Mouse (Mus musculus): ENCODE measurements around the gene Arhgap27.
"Not testable (repeated sequence)": the region's sequence is repeated elsewhere in the genome, so short reads cannot be mapped to it uniquely, and the experiment has no call there.

Gene Arhgap27

DNA sequence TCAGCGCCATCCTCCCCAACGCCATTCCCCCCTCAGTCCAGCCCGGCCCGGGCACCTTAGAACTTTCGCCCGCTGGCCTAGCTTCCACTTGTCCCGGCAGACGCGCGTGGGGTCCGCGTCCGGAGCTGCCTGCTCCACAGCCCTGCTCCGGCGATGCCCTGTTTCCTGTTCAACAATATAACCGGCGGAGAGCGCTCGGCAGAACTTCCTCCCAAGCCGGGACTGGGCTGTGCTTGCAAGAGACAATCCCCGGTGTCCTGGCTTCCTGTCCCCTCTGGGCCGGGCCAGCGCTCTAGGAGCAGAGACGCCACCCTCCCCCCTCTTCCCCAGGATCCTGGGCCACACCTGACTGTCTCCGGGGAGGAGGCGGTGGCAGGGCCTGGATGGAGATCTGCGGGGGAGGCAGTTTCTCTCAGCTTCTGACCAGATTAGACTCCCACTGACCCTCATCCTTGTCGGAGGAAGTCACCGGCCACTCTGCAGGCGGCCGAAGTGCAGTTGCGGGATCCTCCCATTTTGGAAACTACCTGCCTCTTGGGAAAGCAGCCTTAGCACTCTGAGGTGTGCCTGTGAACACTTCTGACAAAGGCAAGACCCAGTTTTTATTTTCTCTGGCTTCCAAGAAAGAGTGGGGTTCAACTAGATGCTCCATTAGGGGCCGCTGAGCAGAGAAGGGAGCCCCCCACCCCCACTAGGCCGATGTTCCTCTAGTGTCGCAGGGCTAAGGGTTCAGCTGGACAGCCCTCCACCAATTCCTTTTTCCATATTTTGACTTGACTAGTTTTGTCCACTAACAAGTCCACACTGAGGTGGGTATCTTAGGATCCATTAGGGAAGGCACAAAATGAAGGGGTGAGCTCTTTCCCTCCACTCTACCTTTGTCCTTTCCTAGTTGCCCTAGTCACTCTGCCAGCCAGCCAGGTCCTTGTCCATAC, at the start of gene Arhgap27:
Arhgap27 (minus strand) TSS at position 479 of the 935 bp plus-strand sequence.
- DNase-seq (ENCODE audit: low spot score in 2 of 2): peak; percentile 30 to 52

DNA sequence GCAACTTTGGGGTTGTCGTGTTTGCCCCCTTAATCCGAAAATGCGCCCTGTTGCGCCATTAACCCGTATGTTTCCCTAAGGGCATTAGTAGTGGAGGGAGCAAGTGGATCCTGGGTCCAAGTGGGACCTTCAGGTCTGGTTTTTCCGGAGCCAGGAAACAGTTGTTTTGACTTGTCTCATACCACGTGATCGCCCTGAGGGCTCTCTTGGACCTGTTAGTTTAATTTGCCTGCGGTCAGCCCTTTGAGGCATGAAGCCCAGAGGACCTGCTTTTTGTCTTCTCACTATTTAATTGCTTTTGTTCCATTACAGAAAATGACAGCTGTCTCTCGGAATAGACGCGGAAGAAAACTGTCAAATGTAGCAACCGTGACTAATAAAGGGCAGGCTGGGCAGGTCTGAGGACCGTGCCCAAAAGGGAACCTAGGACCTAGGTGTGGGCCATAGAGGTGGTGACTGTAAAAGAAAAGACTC, 49.5 kb upstream of the Arhgap27 start:
- DNase-seq (ENCODE audit: low spot score in 2 of 2): peak; percentile 40 to 79

DNA sequence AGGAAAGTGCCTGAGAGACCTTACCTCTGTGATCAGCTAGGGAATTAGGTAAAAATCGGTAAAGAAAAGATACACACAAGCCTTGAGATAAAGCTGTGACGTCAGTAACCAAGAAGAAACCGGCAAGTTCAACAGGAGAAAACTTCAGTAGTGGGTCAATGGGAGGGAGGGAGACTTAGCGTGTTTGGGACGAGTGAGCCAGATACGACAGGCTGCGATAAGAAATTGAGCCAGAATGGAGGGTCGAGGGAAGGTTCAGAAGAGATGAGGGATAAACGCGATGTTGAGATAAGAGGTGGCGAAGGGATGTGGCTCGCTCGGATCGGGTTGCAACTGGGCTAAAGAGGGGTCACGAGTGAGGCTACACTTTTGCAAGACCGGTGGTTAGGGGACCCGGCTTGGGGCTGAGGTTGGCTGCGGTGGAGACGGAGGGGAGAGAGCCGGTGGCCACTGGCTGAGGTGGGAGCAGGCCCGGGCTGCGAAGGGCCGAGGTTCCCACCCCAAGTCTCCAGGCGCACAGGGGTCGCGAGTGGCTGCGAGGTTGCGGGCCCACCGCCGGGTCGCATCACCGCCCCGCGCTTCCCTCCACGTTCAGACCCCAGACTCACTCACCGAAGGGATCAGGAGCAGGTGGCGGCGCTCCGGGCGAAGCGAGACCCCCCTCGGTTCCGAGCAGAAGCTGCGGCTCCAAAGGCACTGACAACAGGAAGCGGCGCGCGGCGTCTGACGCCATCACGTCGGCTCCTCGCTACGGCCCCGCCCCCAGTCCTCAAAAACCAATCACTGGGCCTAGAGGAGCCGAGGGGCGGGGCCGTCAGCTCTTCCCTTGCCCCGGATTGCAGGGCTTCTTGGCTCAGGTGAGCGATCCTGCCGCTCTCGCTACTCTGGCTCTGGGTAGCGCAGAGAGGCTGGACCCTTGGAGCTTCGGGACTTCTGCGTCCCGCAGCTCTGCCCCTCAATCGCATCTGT, 48.8 kb upstream of the Arhgap27 start, which contains the start of gene Plekhm1:
Plekhm1 (minus strand) TSS at position 707 of the 969 bp plus-strand sequence.
- DNase-seq (ENCODE audit: low spot score in 2 of 2): peak; percentile 90 to 95

DNA sequence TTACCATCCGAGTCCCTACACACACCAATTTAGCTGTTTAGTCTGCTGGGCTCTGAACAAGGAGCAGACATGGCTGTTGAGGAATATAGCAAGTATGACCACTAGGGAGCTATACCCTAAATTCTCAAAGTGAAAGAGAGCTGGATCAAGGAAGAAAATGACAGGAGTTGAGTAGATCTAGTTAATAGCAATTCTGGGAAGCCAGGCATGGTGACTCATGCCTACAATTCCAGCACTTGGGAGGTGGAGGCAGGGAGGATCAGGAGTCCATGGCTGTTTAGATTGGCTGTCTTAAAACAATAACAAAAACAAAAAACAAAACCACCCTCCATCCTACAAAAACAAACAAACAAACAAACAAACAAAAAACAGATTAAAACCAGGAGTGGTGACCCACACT, 47.8 kb upstream of the Arhgap27 start:
- no peak for DNase-seq (ENCODE audit: low spot score in 2 of 2)

DNA sequence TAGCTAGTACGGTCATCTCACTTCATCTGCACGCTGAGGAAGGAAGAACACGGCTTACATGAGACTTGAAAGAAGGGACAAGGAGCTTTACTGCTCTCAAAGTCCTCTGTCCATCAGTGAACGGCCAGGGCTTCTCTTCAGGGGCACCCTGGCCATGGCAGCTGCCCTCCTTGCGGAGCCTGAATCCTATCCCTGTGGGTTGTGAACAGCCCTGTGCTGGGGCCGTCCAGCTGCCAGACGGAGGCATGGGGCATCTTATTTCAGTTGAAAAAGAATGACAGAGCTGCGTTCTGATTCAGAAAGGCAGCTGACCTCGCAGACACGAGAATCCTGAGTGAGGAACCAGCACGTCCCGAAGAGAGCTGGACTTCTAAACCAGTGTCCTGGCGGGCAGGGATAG, 45.4 kb upstream of the Arhgap27 start:
- no peak for DNase-seq (ENCODE audit: low spot score in 2 of 2)

DNA sequence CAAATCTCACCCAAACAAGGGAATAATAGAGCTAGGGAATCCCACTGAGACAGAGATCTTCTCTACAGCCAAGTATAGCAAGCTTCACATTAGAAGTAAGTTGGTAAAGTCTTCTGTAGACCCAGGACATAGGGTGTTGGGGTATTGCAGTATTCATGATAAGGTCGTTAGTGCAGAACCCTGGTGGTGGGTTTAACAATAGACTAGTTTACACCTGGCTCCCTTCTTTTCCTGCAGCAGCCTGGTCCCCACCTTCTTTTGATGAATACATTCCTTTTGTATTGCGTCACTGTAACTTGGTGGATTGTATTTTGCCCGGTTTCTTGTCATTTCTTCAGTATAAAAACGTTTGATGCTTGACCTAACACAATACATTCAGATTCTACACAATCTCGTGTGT, 43.6 kb upstream of the Arhgap27 start:
- DNase-seq (ENCODE audit: low spot score in 2 of 2): not testable (repeated sequence)

DNA sequence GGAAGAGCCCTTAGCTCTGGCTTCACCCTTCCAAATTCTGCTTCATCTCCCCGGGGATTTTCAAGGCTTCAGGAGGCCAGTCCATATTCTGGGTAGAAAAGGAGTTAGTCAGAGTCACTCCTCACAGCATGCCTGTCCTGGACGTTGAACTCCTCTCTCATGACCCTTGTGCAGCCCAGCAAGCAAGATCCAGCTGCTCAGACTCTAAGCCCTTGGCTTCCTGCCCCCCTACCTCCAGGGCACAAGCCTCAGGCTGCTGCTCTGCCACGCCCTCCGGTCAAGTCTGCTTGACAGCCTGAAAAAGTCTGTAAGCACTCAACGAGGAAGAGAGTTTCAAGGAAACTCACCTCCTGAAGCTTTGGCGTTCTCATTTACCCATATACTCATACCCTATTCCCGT, 43.1 kb upstream of the Arhgap27 start:
- no peak for DNase-seq (ENCODE audit: low spot score in 2 of 2)

DNA sequence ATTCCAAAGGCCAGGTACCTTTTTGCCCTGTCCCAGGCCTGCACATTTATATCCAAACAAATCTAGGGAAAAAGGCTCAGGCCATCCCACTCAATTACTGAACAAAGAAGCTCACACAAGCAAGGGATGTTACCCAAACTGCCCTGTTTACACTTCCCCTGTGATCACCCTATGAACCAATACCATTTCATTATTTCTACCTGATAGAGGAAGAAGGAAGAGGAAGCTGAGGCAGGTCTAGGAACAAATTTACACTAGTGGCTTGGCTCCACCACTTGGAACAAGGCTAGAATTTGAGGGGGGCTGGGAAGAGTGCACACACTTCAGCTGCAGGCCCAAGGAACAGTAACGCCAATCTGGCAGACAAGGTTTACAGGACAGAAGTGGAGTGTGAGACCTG, 42.3 kb upstream of the Arhgap27 start:
- DNase-seq (ENCODE audit: low spot score in 2 of 2): no peak

DNA sequence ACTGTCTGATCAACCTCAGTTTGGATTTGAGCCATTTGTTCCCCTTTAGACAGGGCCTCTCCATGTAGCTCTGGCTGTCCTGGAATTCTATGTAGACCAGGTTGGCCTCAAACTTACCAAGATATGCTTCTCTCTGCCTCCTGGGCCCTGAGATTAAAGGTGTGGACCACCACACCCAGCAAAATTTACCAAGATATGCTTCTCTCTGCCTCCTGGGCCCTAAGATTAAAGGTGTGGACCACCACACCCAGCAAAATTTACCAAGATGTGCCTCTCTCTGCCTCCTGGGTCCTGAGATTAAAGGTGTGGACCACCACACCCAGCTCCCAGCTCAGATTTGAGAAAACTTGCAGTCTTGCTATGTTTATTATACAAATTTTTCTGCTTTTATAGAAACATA, 41.1 kb upstream of the Arhgap27 start:
- no peak for DNase-seq (ENCODE audit: low spot score in 2 of 2)

DNA sequence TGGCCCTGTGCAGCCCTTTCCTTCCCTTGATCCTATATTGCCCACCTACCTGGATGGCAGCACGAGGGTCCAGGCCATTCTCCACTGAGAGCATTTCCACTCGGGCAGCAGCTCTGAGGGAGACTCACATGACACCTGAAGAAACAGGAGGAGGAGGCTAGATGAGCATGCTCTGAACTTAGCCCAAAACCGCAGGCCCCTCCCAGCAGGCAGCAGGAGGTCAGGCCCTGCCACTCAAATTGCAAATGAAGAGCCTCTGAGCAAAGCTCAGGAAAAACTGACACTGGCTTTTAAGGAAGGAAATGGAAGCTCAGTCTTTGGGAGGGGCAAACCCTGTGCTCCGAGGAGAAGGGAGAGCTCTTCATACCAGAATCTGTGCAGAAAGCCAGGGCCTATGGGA, 40.3 kb upstream of the Arhgap27 start:
- DNase-seq (ENCODE audit: low spot score in 2 of 2): no peak

DNA sequence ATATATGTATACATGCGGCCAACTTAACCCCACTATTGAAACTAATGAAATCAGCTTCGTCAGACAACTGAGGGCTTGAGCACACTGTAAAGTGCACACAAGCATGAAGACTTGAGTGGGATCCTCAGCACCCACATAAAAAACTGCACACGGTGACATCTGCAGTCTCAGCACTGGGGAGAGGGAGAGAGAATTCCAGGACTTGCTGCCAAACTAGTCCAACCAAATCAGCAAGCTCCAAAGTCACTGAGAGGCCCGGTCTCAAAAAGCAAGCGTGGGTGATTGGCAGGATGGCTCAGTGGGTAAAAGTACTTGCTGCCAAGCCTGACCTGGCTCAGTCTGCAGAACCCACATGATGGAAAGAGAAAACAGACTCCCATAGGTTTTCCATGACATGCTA, 39.2 kb upstream of the Arhgap27 start:
- DNase-seq (ENCODE audit: low spot score in 2 of 2): no peak

DNA sequence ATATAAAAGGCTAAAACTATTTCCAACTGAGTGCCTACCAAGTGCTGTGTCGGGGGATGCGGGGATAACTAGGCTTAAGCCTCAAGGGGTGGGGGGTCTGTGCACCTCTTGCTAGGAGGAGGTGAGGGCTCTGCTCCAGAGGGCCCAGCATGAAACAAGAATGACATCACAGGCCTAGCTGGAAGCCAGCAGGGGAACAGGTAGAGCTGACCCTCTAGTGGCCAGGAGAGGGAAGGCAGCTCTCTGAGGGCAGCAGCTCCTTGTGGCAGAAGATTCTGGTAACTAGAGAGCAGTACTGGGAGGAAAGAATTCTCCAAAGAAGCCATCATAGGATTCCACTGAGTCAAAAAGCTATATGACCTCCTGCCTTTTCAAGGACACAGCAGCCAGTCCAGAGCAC, 38.7 kb upstream of the Arhgap27 start:
- DNase-seq (ENCODE audit: low spot score in 2 of 2): peak; percentile 39 to 61

DNA sequence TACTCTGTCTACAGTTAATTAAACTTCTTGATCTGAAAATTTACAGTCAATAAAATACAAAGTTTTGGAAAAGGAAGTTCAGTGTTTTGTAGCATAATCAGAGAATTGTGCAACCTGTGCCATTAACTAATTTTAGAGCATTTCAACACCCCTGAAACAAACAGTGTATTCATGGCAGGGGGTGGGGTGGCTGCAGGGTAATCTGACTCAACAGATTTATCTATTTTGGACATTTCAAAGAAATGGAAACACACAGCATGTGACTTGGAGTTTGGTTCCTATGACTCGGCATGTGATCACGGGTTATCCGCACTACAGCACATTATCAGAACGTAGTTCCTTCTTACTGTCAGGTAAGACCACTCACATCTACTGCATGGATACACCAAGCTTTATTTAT, 36.5 kb upstream of the Arhgap27 start:
- no peak for DNase-seq (ENCODE audit: low spot score in 2 of 2)

DNA sequence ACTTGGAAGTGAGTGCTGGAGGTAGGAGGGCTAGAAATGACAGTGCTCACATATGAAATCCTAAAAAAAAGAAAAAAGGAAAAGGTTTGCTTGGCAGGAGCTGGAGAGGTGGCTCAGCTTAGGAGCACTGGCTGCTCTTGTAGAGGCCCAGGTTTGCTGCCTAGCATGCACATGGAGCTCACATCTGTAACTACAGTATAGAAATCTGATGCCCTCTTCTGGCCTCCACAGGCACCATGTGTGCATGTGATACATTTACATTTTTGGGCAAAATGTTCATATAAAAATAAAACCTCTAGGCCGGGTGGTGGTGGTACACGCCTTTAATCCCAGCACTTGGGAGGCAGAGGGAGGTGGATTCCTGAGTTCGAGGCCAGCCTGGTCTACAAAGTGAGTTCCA, 35.6 kb upstream of the Arhgap27 start:
- DNase-seq (ENCODE audit: low spot score in 2 of 2): no peak

DNA sequence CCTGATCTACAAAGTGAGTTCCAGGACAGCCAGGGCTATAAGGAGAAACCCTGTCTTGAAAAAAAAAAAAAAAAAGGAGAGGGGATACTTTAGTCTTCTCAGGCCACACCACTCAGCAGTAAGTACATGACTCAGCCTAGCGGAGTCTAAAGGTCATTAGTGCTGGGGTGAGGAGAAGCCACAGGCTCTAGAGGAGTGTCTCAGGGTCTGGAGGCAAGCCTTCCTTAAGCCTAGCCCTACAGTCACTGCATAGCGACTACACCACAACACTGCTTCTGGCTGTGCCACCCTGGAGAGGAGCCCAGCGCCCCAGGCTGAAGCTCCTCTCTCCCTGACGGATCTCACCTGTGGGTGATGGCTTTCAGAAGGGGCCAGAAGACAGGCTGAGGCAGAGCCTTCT, 33.2 kb upstream of the Arhgap27 start:
- no peak for DNase-seq (ENCODE audit: low spot score in 2 of 2)

DNA sequence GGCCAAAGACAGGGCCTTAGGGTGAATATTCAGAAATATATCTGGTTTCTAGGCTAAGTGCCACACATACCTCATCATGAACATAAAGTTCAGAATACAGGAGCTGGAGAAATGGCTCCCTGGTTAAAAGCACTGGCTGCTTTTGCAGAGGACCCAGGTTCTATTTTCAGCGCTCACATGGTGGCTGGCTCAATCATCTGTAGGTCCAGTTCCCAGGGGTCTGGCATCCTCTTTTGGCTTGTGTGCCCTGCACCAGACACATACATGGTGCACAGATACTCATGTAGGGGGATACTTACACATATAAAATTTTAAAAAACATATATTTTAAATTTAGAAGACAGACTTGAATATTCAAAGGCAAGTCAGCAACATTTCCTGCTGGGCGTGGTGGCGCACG, 32.7 kb upstream of the Arhgap27 start:
- DNase-seq (ENCODE audit: low spot score in 2 of 2): no peak

DNA sequence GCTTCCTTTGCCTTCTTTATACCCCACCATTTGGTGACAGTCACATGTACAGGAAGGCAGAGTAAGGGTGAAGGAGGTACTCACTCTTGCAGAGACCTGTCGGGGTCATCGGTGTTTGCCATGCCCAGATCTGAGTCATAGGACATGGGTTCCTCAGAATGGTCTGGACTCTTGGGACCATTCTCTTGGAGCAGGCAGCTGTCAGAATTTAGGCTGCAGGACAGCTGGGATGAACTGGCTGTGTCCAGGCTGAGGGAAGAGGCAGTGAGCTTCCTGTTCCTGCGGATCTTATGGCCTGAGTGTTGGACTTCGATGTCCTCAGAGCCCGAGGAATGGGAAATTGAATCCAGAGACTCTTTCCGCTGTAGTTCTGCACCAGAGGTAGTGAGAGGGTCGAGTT, 31.1 kb upstream of the Arhgap27 start:
- DNase-seq (ENCODE audit: low spot score in 2 of 2): no peak

DNA sequence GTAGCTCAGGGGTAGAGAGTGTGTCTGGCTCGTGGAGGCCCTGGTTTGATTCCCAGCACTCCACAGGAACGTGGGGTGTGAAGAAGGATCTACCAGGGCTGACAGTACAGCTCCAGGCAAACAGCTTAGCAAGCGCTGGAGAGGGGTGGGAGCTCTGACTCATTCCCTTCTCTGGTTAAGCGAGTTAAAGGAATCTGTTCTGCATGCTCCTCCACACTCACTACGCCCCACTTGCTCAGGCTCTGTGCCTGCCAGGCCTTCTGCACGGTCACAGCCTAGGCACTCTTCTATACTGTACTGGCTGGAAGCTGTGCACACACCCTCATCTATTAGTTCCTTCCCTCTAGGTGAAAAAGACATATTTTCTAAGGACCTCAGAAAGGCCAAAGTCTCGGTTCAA, 30.5 kb upstream of the Arhgap27 start:
- DNase-seq (ENCODE audit: low spot score in 2 of 2): no peak

DNA sequence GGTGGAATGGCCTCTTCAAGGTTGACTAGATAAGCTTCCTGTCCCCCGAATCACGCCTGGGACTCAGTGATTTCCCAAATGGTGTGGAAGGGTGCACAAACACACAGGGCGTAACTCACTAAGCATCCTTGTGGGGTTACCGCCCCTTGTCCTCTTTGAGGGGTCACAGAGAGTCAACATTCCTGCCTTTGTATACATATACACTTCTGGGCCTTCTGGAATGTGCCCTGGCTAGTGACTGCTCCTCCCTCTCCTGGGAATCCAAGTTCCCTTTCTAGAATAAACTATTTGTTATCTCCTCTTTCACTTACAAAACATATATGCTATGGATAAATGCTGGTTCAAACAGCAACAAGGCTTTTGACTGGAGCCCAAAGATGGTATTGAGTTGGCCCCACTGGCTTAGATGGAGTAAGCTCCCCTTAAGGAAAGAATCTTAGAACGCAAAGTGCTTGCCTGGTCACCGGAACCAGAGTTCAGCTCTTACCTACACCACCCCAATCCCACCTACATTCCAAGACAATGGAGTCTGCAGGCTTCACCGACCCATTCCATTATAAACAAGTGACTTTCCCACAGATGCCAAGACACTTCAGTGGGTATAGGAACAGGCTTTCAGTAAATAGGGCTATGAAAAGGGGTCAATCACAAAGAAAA, 24.5 kb upstream of the Arhgap27 start:
- DNase-seq (ENCODE audit: low spot score in 2 of 2): no peak

DNA sequence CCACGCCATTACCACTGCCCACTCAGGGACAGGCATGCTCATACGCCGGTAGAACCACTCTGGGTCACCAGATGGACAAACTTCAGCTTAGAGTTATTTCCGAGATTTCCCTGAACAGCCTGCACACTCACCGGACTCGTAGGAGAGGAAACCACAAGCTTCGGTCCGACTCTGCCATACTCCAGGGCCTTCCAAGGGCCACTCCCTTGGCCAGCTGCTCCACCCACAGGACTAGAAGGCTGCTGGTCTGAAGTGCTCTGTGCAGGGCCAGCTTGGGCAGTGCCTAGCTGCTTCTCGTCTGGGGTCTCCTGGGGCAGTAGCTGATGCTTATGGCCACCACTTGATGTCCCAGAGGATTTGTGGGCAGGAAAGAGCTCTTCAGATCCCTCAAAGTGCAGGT, 23.3 kb upstream of the Arhgap27 start:
- DNase-seq (ENCODE audit: low spot score in 2 of 2): no peak

DNA sequence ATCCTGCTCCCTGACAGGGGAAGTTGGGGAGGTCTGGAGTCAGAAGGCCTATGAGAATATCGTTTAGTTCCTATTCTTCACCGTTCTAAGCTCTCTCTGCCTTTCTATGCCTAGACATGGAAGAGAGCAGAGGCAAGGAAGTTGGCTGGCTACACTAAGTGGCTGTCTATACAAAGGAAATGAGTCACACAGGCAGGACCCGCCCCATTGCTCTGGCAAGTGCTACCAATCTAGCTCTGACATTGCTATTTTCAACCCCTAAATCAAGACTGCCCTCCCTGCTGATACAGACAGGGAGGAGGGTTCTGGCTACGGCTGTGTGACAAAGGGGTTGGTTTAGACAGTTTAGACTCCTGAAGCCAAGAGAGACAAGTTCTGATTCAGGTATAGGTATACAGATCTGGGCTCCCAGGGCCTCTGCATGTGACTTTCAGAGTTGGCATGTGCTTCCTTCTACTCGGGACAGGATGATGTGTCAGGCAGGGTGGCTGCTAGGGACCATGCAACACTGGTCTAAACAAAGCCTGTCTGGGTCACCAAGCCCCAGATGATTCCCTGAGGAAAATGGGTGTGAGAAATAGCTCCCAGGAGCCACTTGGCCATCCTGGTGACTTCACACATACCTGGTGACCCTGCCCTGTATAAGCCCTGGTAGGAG, 18.6 kb upstream of the Arhgap27 start:
- peak; percentile 62 to 65 for DNase-seq (ENCODE audit: low spot score in 2 of 2)

Data from natural killer cell, adult 2 months (primary cell).